Mouse (Mus musculus) G1E (cell line): Measurements from ENCODE around the gene Adsl. TPM values are rescaled to one million over a fixed set of nuclear protein-coding genes. Genes with fewer than 3 reads are reported as not detected.

Source experiments
- ATAC-seq: 2 replicates; pipeline ENCODE4 v1.8.0; 2016; ENCODE audit warnings: mild to moderate bottlenecking; ENCODE audit not compliant: insufficient number of reproducible peaks, poor library complexity, low FRiP score, severe bottlenecking; ENCODE audit errors: extremely low read depth
- DNase-seq: peaks from one replicate; pipeline ENCODE4 v3.0.0; 2012; ENCODE audit warnings: low spot score
- H3K27me3 ChIP-seq: 2 replicates; pipeline ENCODE4 v1.6.1; 2012; ENCODE audit warnings: mild to moderate bottlenecking, low read length, inconsistent platforms; ENCODE audit not compliant: insufficient read depth
- H3K36me3 ChIP-seq: replicated peaks from 2 replicates; pipeline ENCODE3; 2012; ENCODE audit warnings: mild to moderate bottlenecking, inconsistent platforms
- H3K4me1 ChIP-seq: 2 replicates; pipeline ENCODE4 v1.6.1; 2012; ENCODE audit warnings: low read depth, low read length, inconsistent platforms, mixed read lengths; ENCODE audit not compliant: insufficient read depth
- H3K4me3 ChIP-seq: 2 replicates; pipeline ENCODE4 v1.5.1; 2012; ENCODE audit warnings: low read depth, mild to moderate bottlenecking, inconsistent platforms, low read length, moderate library complexity, mixed read lengths
- H3K9me3 ChIP-seq: replicated peaks from 2 replicates; pipeline ENCODE4 v1.6.1; 2012; ENCODE audit warnings: inconsistent platforms
- CTCF ChIP-seq: IDR thresholded peaks from 2 replicates; pipeline ENCODE4 v1.5.1; 2012; ENCODE audit warnings: low read depth, low read length, inconsistent platforms, mixed read lengths
- GATA1 ChIP-seq: IDR thresholded peaks from 2 replicates; pipeline ENCODE4 v1.6.1; 2012; ENCODE audit warnings: borderline replicate concordance, low read length, inconsistent platforms, mixed read lengths
- GATA2 ChIP-seq: IDR thresholded peaks from 2 replicates; pipeline ENCODE4 v1.6.1; 2012; ENCODE audit warnings: low read depth, low read length, inconsistent platforms, borderline replicate concordance
- POLR2AphosphoS5 ChIP-seq: IDR thresholded peaks from 2 replicates; pipeline ENCODE4 v1.6.1; 2012; ENCODE audit warnings: low read depth, low read length, inconsistent platforms; ENCODE audit not compliant: insufficient replicate concordance
- TAL1 ChIP-seq: conservative IDR thresholded peaks from 2 replicates; pipeline ENCODE4 v1.6.1; 2012; ENCODE audit warnings: low read depth, low read length, inconsistent platforms, mixed read lengths
- polyA plus RNA-seq: library from polyadenylated mRNA; stranded (reverse); fragments of >175 nt; gene quantifications from 2 replicates; pipeline ENCODE4 v1.2.3, GENCODE M21; 2012
- total RNA-seq, 2 experiments: library from RNA; stranded (forward) in 1 of 2; stranded (reverse) in 1 of 2; fragments of 200-1000 nt in 1 of 2; fragments of >200 nt in 1 of 2; fragmentation: Nextera tagmentation in 1 of 2; gene quantifications; 2 replicates each; pipeline ENCODE4 v1.2.3; 2014 to 2017

Adsl gene
- total and polyA plus RNA-seq, 3 experiments, result 79.0 to 174 (median 112) TPM

DNA sequence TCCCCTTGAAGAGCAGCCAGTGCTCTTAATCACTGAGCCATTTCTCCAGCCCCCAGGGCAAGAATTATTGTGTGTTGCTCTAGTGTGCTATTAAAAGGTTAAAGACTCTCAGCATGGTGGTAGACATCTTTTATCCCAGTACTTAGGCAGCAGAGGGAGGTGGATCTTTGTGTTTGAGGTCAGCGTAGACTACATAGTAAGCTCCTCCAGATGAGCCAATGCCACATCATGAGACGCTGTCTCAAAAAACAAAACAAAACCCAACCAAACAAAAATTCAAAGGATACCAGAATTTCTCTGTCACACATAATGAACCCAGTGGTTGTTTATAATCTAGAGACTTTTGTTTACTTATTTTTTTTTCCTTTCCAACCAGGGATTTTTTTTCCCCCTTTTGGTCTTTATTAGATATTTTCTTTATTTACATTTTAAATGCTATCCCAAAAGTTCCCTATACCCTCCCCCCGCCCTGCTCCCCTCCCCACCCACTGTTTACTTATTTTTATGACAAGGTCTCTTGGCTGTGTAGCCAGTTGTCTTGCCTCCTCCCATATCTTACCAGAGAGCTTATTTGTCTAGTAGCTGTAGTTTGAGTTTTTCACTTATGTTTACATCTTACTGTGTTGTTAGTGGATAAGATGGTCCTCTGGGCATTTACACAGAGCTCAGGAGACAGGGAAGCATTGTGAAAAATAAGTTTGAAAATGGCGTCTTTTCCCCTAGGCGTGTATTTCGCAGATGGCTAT lies 48.0 kb downstream of the Adsl start:
- DNase-seq, result no peak
- no peaks in the 10 kb centered on the region for H3K27me3 ChIP-seq
- peaks cover 4% of the 10 kb centered on the region for H3K36me3 ChIP-seq
- H3K4me1 ChIP-seq, result peaks cover 5% of the 10 kb centered on the region
- TF ChIP-seq POLR2AphosphoS5 (no peak), CTCF (no peak), GATA1 (no peak), GATA2 (no peak), TAL1 (no peak)
- no peaks in the 10 kb centered on the region for H3K9me3 ChIP-seq
- no peak overlapping the region for H3K4me3 ChIP-seq
- no peak for ATAC-seq

DNA sequence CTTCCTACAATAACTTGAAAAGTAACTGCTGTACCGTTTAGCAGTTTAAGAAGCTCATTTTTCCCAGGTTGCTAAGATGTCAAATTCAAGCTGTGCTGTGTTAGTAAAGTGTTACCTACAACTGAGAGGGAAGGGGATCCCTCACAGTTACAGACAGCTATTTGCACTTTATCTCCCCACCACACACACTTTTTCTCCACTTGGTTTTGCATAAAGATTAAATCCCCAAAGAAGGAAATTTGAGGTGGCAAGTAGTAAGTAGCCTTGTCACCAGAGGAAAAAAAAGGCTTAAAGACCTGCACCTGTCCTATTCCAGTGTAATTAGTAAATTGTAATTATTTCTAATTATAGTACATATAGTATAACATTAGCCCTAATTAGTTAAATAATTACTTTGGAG lies 48.8 kb downstream of the Adsl start:
- Histone ChIP-seq H3K4me1 (peaks cover 5% of the 10 kb centered on the region), H3K9me3 (no peaks in the 10 kb centered on the region), H3K36me3 (peaks cover 4% of the 10 kb centered on the region), H3K4me3 (no peak overlapping the region), H3K27me3 (no peaks in the 10 kb centered on the region)
- no peak for ATAC-seq
- TF ChIP-seq TAL1 (no peak), GATA2 (no peak), GATA1 (no peak), CTCF (no peak), POLR2AphosphoS5 (no peak)
- DNase-seq, result no peak

DNA sequence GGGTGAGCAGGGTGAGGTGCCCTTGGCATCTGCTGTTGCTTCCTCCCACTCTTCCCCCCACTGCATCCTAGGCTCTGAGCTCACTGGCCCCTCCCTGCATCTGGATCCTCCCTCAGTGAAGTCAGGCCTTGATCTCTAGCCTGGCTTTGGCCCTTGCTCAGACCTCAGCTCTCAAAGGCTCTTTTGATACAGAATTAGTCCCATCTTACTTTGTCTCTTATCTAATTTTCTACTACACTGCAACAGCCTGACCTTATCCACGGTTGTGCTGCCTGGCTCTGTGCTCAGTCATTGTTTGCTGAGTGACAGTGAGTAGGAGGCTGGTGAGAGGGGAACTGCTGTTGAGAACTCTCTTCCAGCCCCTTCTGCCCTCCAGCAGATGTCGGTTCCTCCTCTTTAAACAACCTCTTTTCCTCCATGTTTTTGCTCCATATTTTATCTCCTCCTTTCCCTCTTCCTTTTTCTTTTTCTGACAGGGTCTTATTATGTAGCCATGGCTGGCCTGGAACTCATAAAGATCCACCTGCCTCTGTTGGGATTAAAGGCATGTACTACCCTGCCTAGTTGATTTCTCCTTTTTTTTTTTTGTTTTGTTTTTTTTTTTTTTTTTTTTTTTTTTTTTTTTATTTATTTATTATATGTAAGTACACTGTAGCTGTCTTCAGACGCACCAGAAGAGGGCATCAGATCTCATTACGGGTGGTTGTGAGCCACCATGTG lies 52.3 kb downstream of the Adsl start:
- Histone ChIP-seq H3K4me3 (no peak overlapping the region), H3K4me1 (peaks cover 5% of the 10 kb centered on the region)
- ATAC-seq, result no peak

DNA sequence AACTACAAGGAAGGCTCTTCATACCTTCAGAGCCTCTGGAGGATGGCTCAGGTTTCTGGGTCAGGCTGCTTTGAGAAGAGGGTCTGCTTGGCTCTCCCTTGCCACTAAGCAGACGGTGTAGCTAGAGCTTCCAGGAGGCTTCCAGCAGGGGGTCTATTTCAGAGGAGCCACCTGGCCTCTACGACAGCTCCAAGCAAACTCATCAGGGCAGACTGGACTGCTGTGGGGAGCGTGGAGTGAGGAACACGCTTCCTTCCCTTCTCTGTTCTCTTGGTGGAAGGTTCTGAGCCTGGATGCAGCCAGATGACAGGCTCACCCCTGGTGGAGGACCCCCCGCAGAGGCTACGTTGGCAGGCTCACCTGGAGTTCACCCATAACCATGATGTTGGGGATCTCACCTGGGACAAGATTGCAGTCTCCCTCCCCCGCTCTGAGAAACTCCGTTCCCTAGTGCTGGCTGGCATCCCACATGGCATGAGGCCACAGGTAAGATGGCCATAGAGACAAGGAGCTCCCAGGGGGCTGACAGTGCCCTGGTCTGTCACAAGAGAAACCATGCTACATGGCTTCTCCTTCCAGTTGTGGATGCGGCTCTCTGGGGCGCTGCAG lies 57.9 kb downstream of the Adsl start:
- H3K9me3 ChIP-seq, result no peaks in the 10 kb centered on the region
- DNase-seq (no peak), ATAC-seq (no peak)
- TF ChIP-seq CTCF (no peak), GATA1 (no peak), GATA2 (no peak), POLR2AphosphoS5 (no peak), TAL1 (no peak)
- no peaks in the 10 kb centered on the region; the same call in none of the 2 replicates for H3K4me1 ChIP-seq
- no peak overlapping the region for H3K4me3 ChIP-seq
- peaks cover 81% of the 10 kb centered on the region for H3K36me3 ChIP-seq
- H3K27me3 ChIP-seq, result no peaks in the 10 kb centered on the region

More for the DNA sequence above, 52.3 kb downstream of the Adsl start:
- no peaks in the 10 kb centered on the region for H3K9me3 ChIP-seq
- DNase-seq, result no peak
- TF ChIP-seq GATA2, result no peak
- no peak for TF ChIP-seq POLR2AphosphoS5
- no peak for TF ChIP-seq CTCF
- no peak for TF ChIP-seq GATA1
- TF ChIP-seq TAL1, result no peak
- H3K27me3 ChIP-seq, result no peaks in the 10 kb centered on the region
- H3K36me3 ChIP-seq, result peaks cover 26% of the 10 kb centered on the region

DNA sequence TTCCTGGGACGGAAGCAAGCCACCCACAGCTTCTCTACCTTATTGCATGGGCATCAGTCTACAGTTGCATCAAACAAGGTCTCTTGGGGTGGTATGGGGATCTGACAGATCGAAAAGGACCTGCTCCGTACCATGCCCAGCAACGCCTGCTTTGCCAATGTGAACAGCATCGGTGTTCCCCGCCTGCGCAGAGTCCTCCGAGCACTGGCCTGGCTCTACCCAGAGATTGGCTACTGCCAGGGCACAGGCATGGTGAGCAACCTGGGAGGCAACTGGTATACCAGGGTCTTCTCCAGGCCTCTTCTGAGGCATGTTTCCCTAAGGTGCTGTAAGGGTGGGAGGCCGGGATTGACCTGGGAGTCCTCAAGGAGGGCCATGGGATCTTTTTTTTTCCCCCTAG lies 59.0 kb downstream of the Adsl start:
- Histone ChIP-seq H3K27me3 (no peaks in the 10 kb centered on the region), H3K9me3 (no peaks in the 10 kb centered on the region), H3K36me3 (peaks cover 92% of the 10 kb centered on the region), H3K4me1 (no peaks in the 10 kb centered on the region; the same call in none of the 2 replicates), H3K4me3 (no peak overlapping the region)
- ATAC-seq, result no peak
- TF ChIP-seq TAL1 (no peak), GATA2 (no peak), CTCF (no peak), GATA1 (no peak), POLR2AphosphoS5 (no peak)
- DNase-seq, result no peak

DNA sequence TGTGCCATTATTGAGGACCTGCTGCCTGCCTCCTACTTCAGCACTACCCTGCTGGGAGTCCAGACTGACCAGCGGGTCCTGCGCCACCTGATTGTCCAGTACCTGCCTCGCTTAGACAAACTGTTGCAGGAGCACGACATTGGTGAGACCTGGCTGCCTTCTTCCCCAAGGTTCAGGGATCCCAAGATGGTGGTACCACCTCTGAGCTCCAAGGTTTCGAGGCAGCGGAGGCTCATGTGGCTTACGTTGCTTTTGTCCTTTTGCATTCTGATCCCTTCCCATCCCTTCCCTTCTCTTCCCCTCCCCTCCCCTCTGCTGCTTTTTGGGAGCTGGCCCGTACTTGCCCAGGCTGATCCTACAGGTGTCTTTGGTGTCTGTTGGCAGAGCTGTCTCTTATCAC lies 59.6 kb downstream of the Adsl start:
- no peak for ATAC-seq
- Histone ChIP-seq H3K36me3 (peaks cover 92% of the 10 kb centered on the region), H3K4me3 (no peak overlapping the region), H3K27me3 (no peaks in the 10 kb centered on the region), H3K9me3 (no peaks in the 10 kb centered on the region), H3K4me1 (no peaks in the 10 kb centered on the region; the same call in none of the 2 replicates)
- TF ChIP-seq TAL1, result no peak
- no peak for TF ChIP-seq POLR2AphosphoS5
- TF ChIP-seq GATA2, result no peak
- no peak for DNase-seq
